Mouse (Mus musculus) CH12.LX (cell line): Measurements from ENCODE around the gene Alx3. TPM values are rescaled to one million over a fixed set of nuclear protein-coding genes. Genes with fewer than 3 reads are reported as not detected.

Experiments used
- DNase-seq: peaks from one replicate; pipeline ENCODE4 v3.0.0-alpha.2; 2013; ENCODE audit errors: extremely low read depth
- H3K27ac ChIP-seq: 2 replicates; pipeline ENCODE4 v1.5.1; 2012; ENCODE audit warnings: low read depth, mild to moderate bottlenecking, control low read depth, moderate library complexity; ENCODE audit not compliant: insufficient read depth
- H3K27me3 ChIP-seq: replicated peaks from 2 replicates; pipeline ENCODE3; 2012; ENCODE audit warnings: inconsistent platforms
- H3K36me3 ChIP-seq, 2 experiments: replicated peaks in 1 of 2; 2 replicates each; pipeline versions ENCODE3 to v1.6.1; 2012; ENCODE audit warnings: inconsistent platforms in 1 of 2, low read length in 1 of 2, mild to moderate bottlenecking in 1 of 2, mixed read lengths in 1 of 2, moderate library complexity in 1 of 2; ENCODE audit not compliant: control insufficient read depth in 1 of 2, insufficient read depth in 1 of 2
- H3K4me1 ChIP-seq, 2 experiments: 2 replicates each; pipeline ENCODE4 v1.6.1; 2012; ENCODE audit warnings: inconsistent platforms in 1 of 2, moderate library complexity in 1 of 2; ENCODE audit not compliant: insufficient read depth in 2 of 2, control insufficient read depth in 1 of 2
- H3K4me2 ChIP-seq: 2 replicates; pipeline ENCODE4 v1.6.1; 2012; ENCODE audit warnings: low read depth, mild to moderate bottlenecking, control low read depth; ENCODE audit not compliant: poor library complexity, insufficient read depth, severe bottlenecking
- H3K4me3 ChIP-seq, 3 experiments: fragments of 150-350 bp in 1 of 3; sonication (generic) in 1 of 3; replicated peaks in 1 of 3; 2 replicates each; pipeline versions ENCODE3 to v1.5.1; 2011 to 2012; ENCODE audit warnings: low read depth in 2 of 3, low read length in 2 of 3, mild to moderate bottlenecking in 2 of 3, moderate library complexity in 2 of 3, control low read depth in 1 of 3, improper control_type of control experiment in 1 of 3, inconsistent platforms in 1 of 3, mixed read lengths in 1 of 3; ENCODE audit not compliant: poor library complexity in 1 of 3
- H3K79me2 ChIP-seq: replicated peaks from 2 replicates; pipeline ENCODE4 v1.6.1; 2012; ENCODE audit warnings: mild to moderate bottlenecking, moderate library complexity; ENCODE audit not compliant: control insufficient read depth, poor library complexity, insufficient read depth, severe bottlenecking; ENCODE audit errors: extremely low read depth
- H3K9ac ChIP-seq: 2 replicates; pipeline ENCODE4 v1.6.1; 2012; ENCODE audit warnings: low read depth, mild to moderate bottlenecking, control low read depth, moderate library complexity; ENCODE audit not compliant: insufficient read depth
- H3K9me3 ChIP-seq: replicated peaks from 2 replicates; pipeline ENCODE3; 2012; ENCODE audit warnings: low read length, inconsistent platforms, mixed read lengths
- ELF1 ChIP-seq: IDR thresholded peaks from 2 replicates; pipeline ENCODE4 v1.6.1; 2014; ENCODE audit warnings: low read depth, mild to moderate bottlenecking, inconsistent platforms, low read length, improper control_type of control experiment
- ETS1 ChIP-seq: conservative IDR thresholded peaks from 2 replicates; pipeline ENCODE4 v1.6.1; 2012; ENCODE audit warnings: low read depth, mild to moderate bottlenecking, inconsistent platforms, low read length, improper control_type of control experiment, moderate library complexity
- HCFC1 ChIP-seq: IDR thresholded peaks from 2 replicates; pipeline ENCODE4 v1.6.1; 2012; ENCODE audit warnings: low read depth, mild to moderate bottlenecking, inconsistent platforms, low read length, improper control_type of control experiment
- IRF4 ChIP-seq: IDR thresholded peaks from 2 replicates; pipeline ENCODE4 v1.6.1; 2014; ENCODE audit warnings: low read depth, mild to moderate bottlenecking, inconsistent platforms, low read length, improper control_type of control experiment
- JUN ChIP-seq: IDR thresholded peaks from 2 replicates; pipeline ENCODE4 v1.6.1; 2011; ENCODE audit warnings: low read depth, mild to moderate bottlenecking, low read length, improper control_type of control experiment, moderate library complexity; ENCODE audit not compliant: insufficient read depth
- MAZ ChIP-seq: IDR thresholded peaks from 2 replicates; pipeline ENCODE4 v1.6.1; 2012; ENCODE audit warnings: low read depth, mild to moderate bottlenecking, inconsistent platforms, low read length, improper control_type of control experiment, moderate library complexity
- MEF2A ChIP-seq: IDR thresholded peaks from 2 replicates; pipeline ENCODE4 v1.6.1; 2014; ENCODE audit warnings: low read depth, mild to moderate bottlenecking, inconsistent platforms, low read length, improper control_type of control experiment, borderline replicate concordance
- MXI1 ChIP-seq: IDR thresholded peaks from 2 replicates; pipeline ENCODE4 v1.6.1; 2011; ENCODE audit warnings: mild to moderate bottlenecking, low read depth, low read length, improper control_type of control experiment
- PAX5 ChIP-seq: IDR thresholded peaks from 2 replicates; pipeline ENCODE4 v1.6.1; 2012; ENCODE audit warnings: low read length, inconsistent platforms, mixed read lengths
- POLR2AphosphoS2 ChIP-seq: IDR thresholded peaks from 2 replicates; pipeline ENCODE4 v1.6.1; 2011; ENCODE audit warnings: low read depth, low read length, improper control_type of control experiment
- RCOR1 ChIP-seq: conservative IDR thresholded peaks from 2 replicates; pipeline ENCODE4 v1.6.1; 2012; ENCODE audit warnings: low read depth, mild to moderate bottlenecking, inconsistent platforms, low read length, improper control_type of control experiment
- SIN3A ChIP-seq: IDR thresholded peaks from 2 replicates; pipeline ENCODE4 v1.6.1; 2012; ENCODE audit warnings: low read length, improper control_type of control experiment, inconsistent platforms
- SMC3 ChIP-seq: IDR thresholded peaks from 2 replicates; pipeline ENCODE4 v1.6.1; 2011; ENCODE audit warnings: low read depth, low read length, improper control_type of control experiment
- TBP ChIP-seq: conservative IDR thresholded peaks from 2 replicates; pipeline ENCODE4 v1.6.1; 2011; ENCODE audit warnings: low read depth, low read length, improper control_type of control experiment
- TCF12 ChIP-seq: IDR thresholded peaks from 2 replicates; pipeline ENCODE4 v1.6.1; 2014; ENCODE audit warnings: low read depth, mild to moderate bottlenecking, inconsistent platforms, low read length, improper control_type of control experiment
- UBTF ChIP-seq: IDR thresholded peaks from 2 replicates; pipeline ENCODE4 v1.6.1; 2012; ENCODE audit warnings: low read depth, mild to moderate bottlenecking, inconsistent platforms, low read length, improper control_type of control experiment, moderate library complexity
- ZC3H11A ChIP-seq: IDR thresholded peaks from 2 replicates; pipeline ENCODE4 v1.6.1; 2012; ENCODE audit warnings: low read depth, mild to moderate bottlenecking, inconsistent platforms, low read length, improper control_type of control experiment
- ZKSCAN1 ChIP-seq: IDR thresholded peaks from 2 replicates; pipeline ENCODE4 v1.6.1; 2012; ENCODE audit warnings: low read depth, inconsistent platforms, low read length, improper control_type of control experiment, borderline replicate concordance
- ZMIZ1 ChIP-seq: IDR thresholded peaks from 2 replicates; pipeline ENCODE4 v1.6.1; 2012; ENCODE audit warnings: low read depth, mild to moderate bottlenecking, inconsistent platforms, low read length, improper control_type of control experiment
- ZNF384 ChIP-seq: IDR thresholded peaks from 2 replicates; pipeline ENCODE4 v1.6.1; 2012; ENCODE audit warnings: low read depth, low read length, improper control_type of control experiment, inconsistent platforms
- dilution Hi-C: fragments of 300-500 bp; cut with MboI; formaldehyde crosslinking; loops from 2 replicates; pipeline ENCODE4 v1.14.3; 2020; ENCODE audit warnings: low sequenced_read_pairs; ENCODE audit not compliant: extremely low pct_unique_long_range_greater_than_20kb, extremely low pct_ligation_motif_present
- in situ Hi-C: fragments of 300-500 bp; cut with MboI; formaldehyde crosslinking; loops from 3 replicates; pipeline ENCODE4 v1.14.3; 2019; ENCODE audit warnings: low sequenced_read_pairs, low pct_ligation_motif_present, low pct_unique_long_range_greater_than_20kb, mixed read lengths
- polyA plus RNA-seq: library from polyadenylated mRNA; unstranded; fragments of >175 nt; gene quantifications from 2 replicates; pipeline ENCODE4 v1.2.1, GENCODE M21; 2012; ENCODE audit warnings: low read depth; ENCODE audit not compliant: insufficient read length
- total RNA-seq, 2 experiments: library from RNA; depleted of rRNA; stranded (reverse); fragments of 300-350 nt in 1 of 2; fragments of >200 nt in 1 of 2; gene quantifications; 2 replicates each; pipeline ENCODE4 v1.2.3; 2012 to 2014

Alx3 gene
- total and polyA plus RNA-seq, 3 experiments, result not detected

GRCm38 (mm10) chr3:107595938-107596461 lies 1.2 kb downstream of the Alx3 start:
- dilution Hi-C loops (no loop called here), in situ Hi-C loops (no loop called here)
- H3K9me3 ChIP-seq, result peaks cover 19% of the 10 kb centered on the region
- no peaks in the 10 kb centered on the region for H3K79me2 ChIP-seq
- H3K36me3 ChIP-seq, result no peaks in the 10 kb centered on the region
- H3K27ac ChIP-seq, result no peak overlapping the region
- H3K4me1 ChIP-seq, result peaks cover 5 to 13% of the 10 kb centered on the region in 2 experiments; a peak in 2 of 4 replicates
- no peak for DNase-seq
- H3K4me3 ChIP-seq, result no peak overlapping the region
- no peaks in the 10 kb centered on the region for H3K27me3 ChIP-seq
- no peak overlapping the region for H3K4me2 ChIP-seq
- TF ChIP-seq ZMIZ1 (no peak), MXI1 (no peak), TCF12 (no peak), JUN (no peak), HCFC1 (no peak)
- TF ChIP-seq, all 38 proteins: peak for 0
- H3K9ac ChIP-seq, result no peak overlapping the region

GRCm38 (mm10) chr3:107596559-107596958 lies 1.7 kb downstream of the Alx3 start:
- in situ Hi-C loops, result no loop called here
- Histone ChIP-seq H3K27me3 (peaks cover 4% of the 10 kb centered on the region), H3K27ac (no peak overlapping the region), H3K9ac (no peak overlapping the region), H3K4me3 (no peak overlapping the region), H3K79me2 (no peaks in the 10 kb centered on the region), H3K4me2 (no peak overlapping the region), H3K4me1 (peaks cover 5 to 13% of the 10 kb centered on the region in 2 experiments; a peak in 2 of 4 replicates), H3K36me3 (no peaks in the 10 kb centered on the region), H3K9me3 (peaks cover 19% of the 10 kb centered on the region)
- no peak for TF ChIP-seq ZC3H11A
- TF ChIP-seq MXI1, result no peak
- no peak for TF ChIP-seq SIN3A
- TF ChIP-seq POLR2AphosphoS2, result no peak
- no peak for TF ChIP-seq MEF2A
- no peak for TF ChIP-seq ELF1
- no peak for TF ChIP-seq RCOR1
- no peak for TF ChIP-seq IRF4
- no peak for TF ChIP-seq UBTF
- no peak for TF ChIP-seq SMC3
- TF ChIP-seq TBP, result no peak
- no peak for TF ChIP-seq MAZ
- TF ChIP-seq HCFC1, result no peak
- no peak for TF ChIP-seq ZKSCAN1
- no peak for TF ChIP-seq PAX5
- TF ChIP-seq ZMIZ1, result no peak
- no peak for TF ChIP-seq ETS1
- TF ChIP-seq ZNF384, result no peak
- DNase-seq, result no peak
- dilution Hi-C loops, result no loop called here
